Mouse (Mus musculus) limb, embryonic 14.5 days (tissue): ENCODE measurements around the gene Sema5b. TPM values are rescaled to one million over a fixed set of nuclear protein-coding genes. Genes with fewer than 3 reads are reported as not detected.
A peak's percentile ranks its signal among the peaks of the same experiment; 100 is the strongest.

Experiments used
- ATAC-seq: fragments of 200-750 bp; cut with Nextera tagmentation; 2 replicates; pipeline ENCODE4 v1.8.0; 2017; ENCODE audit warnings: low read depth, moderate number of reproducible peaks, moderate TSS enrichment; ENCODE audit not compliant: low FRiP score
- DNase-seq: peaks from one replicate; pipeline ENCODE4 v3.0.0-alpha.2; 2015; ENCODE audit warnings: low spot score
- H3K27ac ChIP-seq: fragments of 300-500 bp; sonication (generic); replicated peaks from 2 replicates; pipeline ENCODE4 v1.5.1; 2014; ENCODE audit warnings: low read depth, mild to moderate bottlenecking, low read length, moderate library complexity, mixed read lengths
- H3K27me3 ChIP-seq: fragments of 300-500 bp; sonication (generic); 2 replicates; pipeline ENCODE4 v1.6.1; 2014; ENCODE audit warnings: low read length, mixed read lengths; ENCODE audit not compliant: control insufficient read depth, insufficient read depth
- H3K36me3 ChIP-seq: fragments of 300-500 bp; sonication (generic); 2 replicates; pipeline ENCODE4 v1.6.1; 2014; ENCODE audit warnings: mild to moderate bottlenecking, low read length, moderate library complexity, mixed read lengths; ENCODE audit not compliant: control insufficient read depth, insufficient read depth
- H3K4me1 ChIP-seq: fragments of 300-500 bp; sonication (generic); 2 replicates; pipeline ENCODE4 v1.6.1; 2014; ENCODE audit warnings: antibody characterized with exemption, low read length, mixed read lengths; ENCODE audit not compliant: control insufficient read depth, insufficient read depth
- H3K4me2 ChIP-seq: fragments of 300-500 bp; sonication (generic); replicated peaks from 2 replicates; pipeline ENCODE4 v1.6.1; 2014; ENCODE audit warnings: low read depth, mild to moderate bottlenecking, low read length, moderate library complexity; ENCODE audit not compliant: severe bottlenecking
- H3K4me3 ChIP-seq: fragments of 300-500 bp; sonication (generic); replicated peaks from 2 replicates; pipeline ENCODE4 v1.5.1; 2014; ENCODE audit warnings: low read length
- H3K9ac ChIP-seq: fragments of 300-500 bp; sonication (generic); 2 replicates; pipeline ENCODE4 v1.6.1; 2014; ENCODE audit warnings: mild to moderate bottlenecking, low read depth, low read length, moderate library complexity; ENCODE audit not compliant: severe bottlenecking
- H3K9me3 ChIP-seq: fragments of 300-500 bp; sonication (generic); 2 replicates; pipeline ENCODE4 v1.6.1; 2016; ENCODE audit warnings: low read length; ENCODE audit not compliant: control insufficient read depth
- POLR2A ChIP-seq: fragments of 200-500 bp; IDR thresholded peaks from 2 replicates; pipeline ENCODE4 v1.8.0; 2012; ENCODE audit warnings: inconsistent platforms, mild to moderate bottlenecking, moderate library complexity, borderline replicate concordance; ENCODE audit not compliant: insufficient read depth, insufficient read length; ENCODE audit errors: extremely low read depth
- WGBS: fragments of 180-500 bp; shearing (Covaris S2); extraction: QIAGEN DNeasy Blood & Tissue Kit; methylation state at CpG from one replicate; pipeline ENCODE4 v1.1.7; 2014; 5-methylcytosine and 5-hydroxymethylcytosine counted together
- polyA plus RNA-seq, 2 experiments: library from polyadenylated mRNA; depleted of rRNA in 1 of 2; stranded (reverse) in 1 of 2; unstranded in 1 of 2; fragments of >200 nt; fragmentation: Nextera tagmentation in 1 of 2; extraction: Ambion mirVana in 1 of 2; gene quantifications; 2 replicates each; pipeline versions ENCODE4 v1.2.1 to v1.2.3; 2012 to 2014

Gene Sema5b
- polyA plus RNA-seq, 2 experiments: 4.2 to 17.4 TPM

GRCm38 (mm10) chr16:35660222-35660621, 119.3 kb downstream of the Sema5b start:
- H3K4me3 ChIP-seq: peak overlapping the region; percentile 29
- H3K9me3 ChIP-seq: no peaks in the 10 kb centered on the region
- peak overlapping the region; percentile 51 for H3K4me2 ChIP-seq
- under 1% methylated on average over 23 of the region's 36 CpGs for WGBS
- no peak for TF ChIP-seq POLR2A
- H3K27me3 ChIP-seq: peaks cover 34% of the 10 kb centered on the region
- no peaks in the 10 kb centered on the region for H3K36me3 ChIP-seq
- H3K27ac ChIP-seq: no peak overlapping the region
- DNase-seq: no peak
- H3K4me1 ChIP-seq: peaks cover 8% of the 10 kb centered on the region; the same call in 1 of the 2 replicates
- ATAC-seq: no peak
- peak overlapping the region; percentile 21 for H3K9ac ChIP-seq

- no peak overlapping the region for H3K27ac ChIP-seq
- DNase-seq (no peak), ATAC-seq (no peak)
- H3K27me3 ChIP-seq: peaks cover 24% of the 10 kb centered on the region
- no peaks in the 10 kb centered on the region for H3K36me3 ChIP-seq
- WGBS: 89% methylated on average over 9 of the region's 9 CpGs
- H3K9me3 ChIP-seq: no peaks in the 10 kb centered on the region
- H3K9ac ChIP-seq: no peak overlapping the region
- no peak overlapping the region for H3K4me2 ChIP-seq
- H3K4me1 ChIP-seq: peaks cover 8% of the 10 kb centered on the region; the same call in 1 of the 2 replicates
- no peak for TF ChIP-seq POLR2A
- no peak overlapping the region for H3K4me3 ChIP-seq
Measured at GRCm38 (mm10) chr16:35663831-35664414, 123.0 kb downstream of the Sema5b start.

- Histone ChIP-seq H3K27me3 (peaks cover 15% of the 10 kb centered on the region), H3K27ac (no peak overlapping the region), H3K9me3 (no peaks in the 10 kb centered on the region), H3K9ac (no peak overlapping the region), H3K4me2 (no peak overlapping the region), H3K4me1 (peaks cover 7% of the 10 kb centered on the region; the same call in 1 of the 2 replicates), H3K4me3 (no peak overlapping the region), H3K36me3 (no peaks in the 10 kb centered on the region)
- no peak for ATAC-seq
- whole genome bisulfite sequencing: 71% methylated on average over 4 of the region's 4 CpGs
- no peak for DNase-seq
- TF ChIP-seq POLR2A: no peak
Measured at GRCm38 (mm10) chr16:35664847-35665246, 123.9 kb downstream of the Sema5b start.

GRCm38 (mm10) chr16:35677511-35678113, 136.7 kb downstream of the Sema5b start:
- TF ChIP-seq POLR2A: no peak
- Histone ChIP-seq H3K4me3 (no peak overlapping the region), H3K9me3 (no peaks in the 10 kb centered on the region), H3K4me2 (no peak overlapping the region), H3K4me1 (peaks cover 8% of the 10 kb centered on the region), H3K9ac (no peak overlapping the region), H3K27ac (no peak overlapping the region), H3K27me3 (no peaks in the 10 kb centered on the region), H3K36me3 (no peaks in the 10 kb centered on the region)
- WGBS: 76% methylated on average over 8 of the region's 8 CpGs
- DNase-seq: no peak
- ATAC-seq: no peak

- TF ChIP-seq POLR2A: no peak
- H3K9me3 ChIP-seq: no peaks in the 10 kb centered on the region
- DNase-seq: no peak
- no peak overlapping the region for H3K4me2 ChIP-seq
- no peak overlapping the region for H3K27ac ChIP-seq
- no peaks in the 10 kb centered on the region for H3K36me3 ChIP-seq
- H3K9ac ChIP-seq: no peak overlapping the region
- 28% methylated on average over 3 of the region's 3 CpGs for WGBS
- H3K4me3 ChIP-seq: no peak overlapping the region
- ATAC-seq: no peak
- H3K27me3 ChIP-seq: no peaks in the 10 kb centered on the region
- H3K4me1 ChIP-seq: peaks cover 8% of the 10 kb centered on the region
Measured at GRCm38 (mm10) chr16:35678476-35678875, 137.5 kb downstream of the Sema5b start.
